Mouse (Mus musculus): ENCODE data around the gene Gm1604a.
"Not testable (repeated sequence)": the region's sequence is repeated elsewhere in the genome, so short reads cannot be mapped to it uniquely, and the experiment has no call there.

The Gm1604a gene

DNA sequence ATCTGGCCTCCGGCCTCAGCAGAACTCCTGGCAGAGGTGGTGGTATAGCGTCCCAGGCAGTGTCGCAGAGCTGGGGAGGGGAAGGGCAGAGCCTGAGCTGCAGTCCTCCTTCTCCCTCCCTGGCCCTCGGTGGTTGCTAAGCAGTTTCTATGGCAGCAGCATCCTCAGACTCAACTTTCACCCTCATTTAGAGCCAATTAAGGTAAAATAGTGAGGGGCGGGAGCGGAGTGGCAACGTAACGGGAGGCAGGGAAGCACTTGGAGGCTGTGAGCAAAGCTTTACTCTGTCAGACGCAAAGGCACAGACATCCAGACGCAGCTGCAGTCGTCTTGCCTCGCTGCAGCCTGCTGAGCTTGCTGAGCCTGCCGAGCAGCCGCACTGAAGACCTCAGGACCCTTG, at the start of gene Gm1604a:
Gene Gm1604a, plus strand, starts transcription at position 312 of the 400 bp plus-strand sequence.
- DNase-seq (ENCODE audit: low spot score) = not testable (repeated sequence)

DNA sequence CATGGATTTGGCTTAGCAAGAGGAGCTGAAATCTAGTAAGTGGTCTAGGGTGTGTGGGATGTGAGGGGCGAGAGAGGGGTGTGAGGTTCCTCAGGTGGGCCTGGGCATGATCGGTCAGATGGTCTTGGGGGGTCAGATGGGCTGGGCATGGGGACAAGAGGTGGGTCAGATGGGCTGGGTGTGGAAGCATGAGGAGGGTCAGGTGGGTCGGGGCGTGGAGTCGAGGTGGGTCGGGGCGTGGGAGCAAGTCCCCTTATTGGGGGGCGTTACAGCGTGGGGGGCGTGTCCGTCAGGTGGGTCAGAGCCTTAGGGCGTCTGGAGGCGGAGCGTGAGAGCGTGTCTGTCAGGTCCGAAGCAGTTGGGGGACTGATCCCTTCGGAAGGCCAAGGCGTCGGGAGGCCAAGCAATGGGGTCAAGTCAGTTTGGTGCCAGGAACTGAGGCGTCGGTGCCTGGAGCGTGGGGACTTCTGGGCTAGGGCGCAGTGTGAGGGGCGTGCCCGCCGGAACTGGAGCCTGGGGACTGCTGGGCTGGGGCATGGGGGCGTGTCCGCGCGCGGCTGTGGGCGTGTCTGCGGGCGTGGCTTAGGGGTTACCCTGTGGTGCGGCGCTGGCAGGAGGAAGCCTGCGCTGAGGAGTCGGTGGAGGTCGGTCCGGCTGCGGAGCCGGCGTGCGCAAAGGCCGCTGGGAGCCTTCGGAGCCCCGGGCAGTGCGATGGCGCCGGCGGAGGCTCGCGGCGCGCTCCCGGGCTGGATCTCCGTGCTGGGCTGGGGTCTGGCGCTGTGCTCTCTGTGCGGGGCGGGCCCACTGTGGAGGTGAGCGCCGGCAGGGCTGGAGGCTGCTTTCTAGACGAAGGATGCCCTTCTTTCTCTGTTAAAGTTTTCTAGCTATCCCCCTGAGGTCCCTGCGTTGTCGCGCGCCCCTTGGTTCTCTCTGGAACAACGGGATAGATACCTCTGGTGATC, 46.8 kb upstream of the Gm1604a start, which contains the start of gene Gm49721:
Gene Gm49721, plus strand, starts transcription at position 618 of the 962 bp plus-strand sequence.
- DNase-seq (ENCODE audit: low spot score) = peak; percentile 88

DNA sequence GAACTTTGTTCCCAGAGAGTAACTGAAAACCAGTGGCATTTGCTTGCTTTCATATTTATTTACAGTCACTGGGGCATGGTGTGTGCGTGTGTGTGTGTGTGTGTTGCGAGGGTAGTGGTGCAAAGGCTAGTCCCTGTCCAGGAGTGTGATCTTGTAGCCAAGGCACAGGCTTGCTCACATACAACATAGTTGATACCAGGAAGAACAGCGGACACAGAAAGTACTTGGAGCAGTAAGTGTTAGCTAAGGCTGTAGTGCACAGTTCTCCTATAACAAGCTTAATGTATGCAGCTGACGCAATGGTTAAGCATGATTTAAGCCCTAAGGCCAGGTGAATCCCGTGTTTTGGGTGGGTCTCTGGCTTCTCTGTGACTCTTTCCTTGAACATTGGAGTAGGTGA, 46.0 kb upstream of the Gm1604a start:
- DNase-seq (ENCODE audit: low spot score) = not testable (repeated sequence)

DNA sequence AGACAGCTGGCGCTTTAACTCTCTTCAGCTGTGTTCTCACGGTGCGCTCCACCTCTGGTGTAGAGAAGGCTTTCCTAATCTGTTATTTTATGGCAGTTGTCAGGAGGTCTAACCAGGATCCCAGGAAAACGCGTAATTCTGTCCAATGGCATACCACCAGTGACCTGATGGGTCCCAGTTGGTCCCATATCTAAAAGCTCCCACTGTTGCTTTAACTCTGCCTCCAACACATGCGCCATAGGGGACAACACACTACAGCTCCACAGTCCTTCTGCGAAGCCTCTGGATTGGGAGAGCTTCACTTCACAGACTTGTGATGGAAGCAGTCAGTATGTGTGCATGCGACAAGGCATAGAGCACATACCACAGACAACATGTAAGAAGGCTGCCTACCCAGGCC, 45.2 kb upstream of the Gm1604a start:
- not testable (repeated sequence) for DNase-seq (ENCODE audit: low spot score)

- DNase-seq (ENCODE audit: low spot score) = not testable (repeated sequence)
Measured at GRCm38 (mm10) chr17:6986118-6986517, 39.2 kb upstream of the Gm1604a start.

DNA sequence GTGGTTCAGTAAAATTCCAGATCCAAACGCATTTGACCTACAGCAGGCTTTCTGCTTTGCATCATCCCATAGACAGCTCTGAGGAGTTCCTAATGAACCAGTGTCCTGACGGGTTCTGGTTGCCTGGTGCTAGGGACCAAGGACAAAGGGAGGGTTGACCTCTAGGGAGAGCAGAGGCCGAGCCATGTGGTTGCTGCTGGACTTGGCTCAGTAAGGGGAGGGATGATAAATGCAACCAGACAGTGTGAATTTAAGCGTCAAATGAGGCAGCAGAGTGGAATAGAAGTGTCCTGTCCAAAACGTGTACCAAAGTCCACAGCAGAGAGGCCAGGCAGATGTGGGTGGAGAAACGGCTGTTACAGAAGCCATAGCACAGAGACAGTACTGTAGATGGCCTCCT, 29.9 kb upstream of the Gm1604a start:
- not testable (repeated sequence) for DNase-seq (ENCODE audit: low spot score)

DNA sequence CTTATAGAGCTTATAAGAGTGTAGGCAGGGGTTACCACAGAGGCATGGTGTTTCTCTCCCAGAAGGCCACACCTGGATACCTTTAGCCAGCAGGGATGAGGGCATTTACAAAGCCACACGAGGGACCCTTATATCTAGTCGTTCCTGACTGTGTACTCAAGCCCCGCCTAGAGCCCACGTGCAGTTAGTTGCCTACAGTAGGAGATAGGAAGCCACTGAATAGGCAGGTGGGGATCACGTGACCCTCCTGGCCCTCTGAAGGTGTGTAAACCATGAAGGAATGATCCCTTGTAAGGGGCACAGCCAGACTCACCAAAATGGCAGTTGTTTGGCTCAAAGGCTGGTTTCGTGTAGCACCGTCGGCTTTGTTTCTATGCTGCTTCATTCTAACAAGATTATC, 28.5 kb upstream of the Gm1604a start:
- DNase-seq (ENCODE audit: low spot score) = not testable (repeated sequence)

GRCm38 (mm10) chr17:6997778-6998490, 27.4 kb upstream of the Gm1604a start:
- DNase-seq (ENCODE audit: low spot score) = not testable (repeated sequence)

DNA sequence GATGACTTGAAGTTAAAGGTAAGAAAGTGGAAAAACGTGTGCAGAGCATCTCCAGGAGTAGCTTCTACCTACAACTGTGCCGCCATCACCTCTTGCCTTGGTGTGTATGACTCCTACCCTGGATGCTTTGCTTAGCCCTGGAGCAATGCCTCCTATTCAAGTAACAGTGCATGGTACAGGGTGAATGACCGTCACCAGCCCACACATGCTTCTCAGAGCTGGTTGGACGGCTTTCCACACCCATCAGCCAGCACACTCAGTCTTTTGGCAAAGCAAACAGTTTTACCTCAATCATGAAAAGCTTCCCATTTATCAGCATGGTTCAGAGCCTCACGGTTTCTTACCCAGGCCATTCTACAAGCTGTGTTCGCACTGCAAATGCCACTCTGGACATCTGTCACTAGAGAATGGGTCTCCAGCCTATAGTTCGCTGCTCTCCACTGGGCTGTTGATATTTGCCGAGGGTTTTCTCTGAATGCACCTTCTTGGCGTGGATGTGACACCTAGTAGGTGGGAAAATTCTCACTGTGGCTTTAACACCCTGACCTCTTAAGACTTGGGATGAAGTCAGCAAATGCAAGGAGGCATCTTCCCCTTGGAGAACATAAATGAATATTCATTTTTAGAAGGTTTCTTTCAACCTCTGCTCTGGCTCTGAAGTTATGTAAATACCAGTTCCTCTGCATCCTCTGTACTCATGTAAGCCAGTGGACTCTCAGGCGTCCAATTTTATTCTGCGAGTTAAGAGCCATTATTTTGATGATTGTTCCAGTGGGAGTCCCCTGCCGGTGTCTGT, 23.4 kb upstream of the Gm1604a start:
- not testable (repeated sequence) for DNase-seq (ENCODE audit: low spot score)

DNA sequence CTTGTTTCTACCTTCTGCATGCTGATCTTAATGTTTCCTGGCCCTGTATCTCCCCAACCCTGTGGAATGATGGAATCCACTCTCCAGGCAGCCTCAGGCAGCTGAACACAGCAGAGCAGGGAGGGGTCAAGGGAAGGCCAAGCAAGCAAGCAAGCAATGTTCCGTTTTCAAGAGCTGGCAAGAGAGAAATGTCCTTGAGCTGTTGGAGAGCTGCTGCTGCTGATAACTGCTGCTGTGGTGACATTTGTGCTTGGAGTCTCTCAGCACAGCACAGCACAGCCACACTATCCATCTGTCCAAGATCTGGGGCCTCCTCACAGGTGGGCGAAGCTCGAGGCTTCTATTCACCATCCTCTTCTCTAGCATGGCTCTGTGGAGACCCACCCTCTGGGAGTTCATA, 22.0 kb upstream of the Gm1604a start:
- not testable (repeated sequence) for DNase-seq (ENCODE audit: low spot score)

GRCm38 (mm10) chr17:7005646-7006045, 19.7 kb upstream of the Gm1604a start:
- DNase-seq (ENCODE audit: low spot score) = not testable (repeated sequence)

- not testable (repeated sequence) for DNase-seq (ENCODE audit: low spot score)
Measured at GRCm38 (mm10) chr17:7008885-7009284, 16.5 kb upstream of the Gm1604a start.

GRCm38 (mm10) chr17:7009440-7009839, 15.9 kb upstream of the Gm1604a start:
- not testable (repeated sequence) for DNase-seq (ENCODE audit: low spot score)

DNA sequence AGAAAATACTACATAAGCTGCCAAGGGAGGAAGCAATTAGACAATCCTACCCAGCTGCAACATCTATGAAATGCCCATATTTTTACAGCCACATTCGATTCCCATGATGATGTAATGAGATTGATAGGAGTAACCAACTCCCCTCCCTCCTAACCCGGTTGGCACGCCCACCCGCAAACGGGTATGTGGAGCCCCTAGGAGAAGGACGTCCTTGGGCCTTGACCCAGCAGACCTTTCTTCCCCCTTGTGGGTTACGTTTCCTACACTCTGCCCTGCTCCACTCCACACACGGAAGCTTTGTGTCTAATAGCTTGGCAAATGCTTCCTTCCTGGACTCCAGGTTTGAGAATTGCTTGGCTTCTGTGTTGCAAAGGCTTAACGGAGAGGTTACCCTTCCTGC, 15.5 kb upstream of the Gm1604a start:
- DNase-seq (ENCODE audit: low spot score) = not testable (repeated sequence)

DNA sequence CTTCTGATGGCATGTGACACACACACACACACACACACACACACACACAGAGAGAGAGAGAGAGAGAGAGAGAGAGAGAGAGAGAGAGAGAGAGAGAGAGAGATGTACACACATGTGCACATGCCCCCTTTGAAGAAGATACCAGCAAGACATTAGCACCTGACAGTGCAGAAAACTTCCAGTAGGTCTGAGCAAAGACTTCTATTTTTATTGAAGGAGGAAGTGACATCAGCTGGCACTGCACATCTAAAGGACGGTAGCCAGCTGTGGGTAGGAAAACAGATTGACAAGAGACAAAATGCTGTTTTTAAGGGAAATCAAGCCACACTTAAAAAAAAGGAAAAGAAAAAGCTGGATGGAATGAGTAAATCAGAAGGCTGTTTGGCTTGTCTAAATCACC, 11.2 kb upstream of the Gm1604a start:
- not testable (repeated sequence) for DNase-seq (ENCODE audit: low spot score)

DNA sequence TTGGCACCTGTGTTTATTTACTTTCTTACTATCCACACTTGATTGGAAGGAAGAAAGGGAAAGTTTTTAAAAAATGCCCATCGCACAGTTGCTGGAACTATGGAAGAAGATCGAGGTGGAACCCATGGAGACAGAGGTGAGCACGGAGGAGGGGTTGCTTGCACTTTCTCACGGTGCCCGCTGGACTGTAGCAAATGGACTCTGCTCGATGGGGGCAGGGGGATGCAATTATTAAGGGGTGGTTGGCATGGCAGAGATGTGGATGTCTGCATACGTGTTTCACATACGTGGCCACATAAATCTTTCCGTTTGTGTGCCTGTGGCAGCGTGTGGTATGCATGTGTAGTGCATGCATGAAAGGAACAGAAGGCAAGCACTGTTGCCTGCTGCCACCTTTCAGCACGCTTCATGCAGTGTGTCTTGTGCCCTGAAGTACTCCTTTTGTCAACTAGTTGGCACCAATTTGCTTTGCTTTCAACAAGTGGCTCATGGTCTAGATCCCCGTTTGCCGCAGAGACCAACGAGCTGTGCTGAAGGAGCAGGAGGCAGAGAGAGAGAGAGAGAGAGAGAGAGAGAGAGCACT, 487 bp downstream of the Gm1604a start:
- not testable (repeated sequence) for DNase-seq (ENCODE audit: low spot score)

DNA sequence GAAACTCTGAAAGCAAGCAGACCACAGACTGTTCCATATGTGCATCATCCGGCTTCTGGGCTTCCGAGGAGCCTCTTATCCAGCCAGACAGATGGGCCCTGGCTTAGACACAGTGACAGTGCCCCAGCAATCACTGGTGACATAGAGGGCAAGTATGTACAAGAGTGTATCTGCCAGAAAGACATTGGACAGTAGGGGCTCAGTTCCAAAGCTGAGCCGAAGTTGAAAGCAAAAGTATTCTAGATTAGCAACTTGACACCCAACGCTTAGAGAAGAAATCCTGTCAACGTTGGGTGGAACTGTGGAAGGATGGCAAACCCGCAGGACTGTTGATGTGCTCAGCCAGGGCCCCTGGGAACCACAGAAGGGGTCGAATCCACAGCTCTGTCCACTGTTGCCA, 4.8 kb downstream of the Gm1604a start:
- not testable (repeated sequence) for DNase-seq (ENCODE audit: low spot score)

DNA sequence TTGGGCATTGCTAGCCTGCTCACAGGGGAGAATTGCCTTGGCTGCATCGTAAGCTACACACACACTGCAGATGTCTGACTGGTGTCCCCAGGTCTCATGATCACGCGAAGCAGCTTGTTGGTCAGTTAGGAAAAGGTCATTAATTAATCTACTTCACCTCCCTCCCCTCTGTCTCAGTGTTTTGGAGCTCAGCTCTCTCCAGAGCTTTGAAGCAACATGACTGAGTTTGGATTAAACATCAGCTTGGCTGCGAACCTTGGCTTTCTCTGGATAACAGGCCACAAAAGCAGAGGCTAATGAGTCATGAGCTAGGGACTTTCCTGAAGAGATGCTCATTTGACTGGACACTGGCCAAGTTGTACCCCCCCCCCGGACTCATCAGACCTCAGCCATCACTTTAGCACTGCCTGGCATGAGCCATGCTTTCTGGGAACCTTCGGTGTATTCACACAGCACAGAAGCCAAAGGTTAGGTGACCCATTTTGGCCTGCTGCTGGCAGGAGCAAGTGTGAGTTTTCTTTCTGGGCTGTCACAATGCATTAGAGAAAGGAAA, 5.3 kb downstream of the Gm1604a start:
- DNase-seq (ENCODE audit: low spot score) = not testable (repeated sequence)

- not testable (repeated sequence) for DNase-seq (ENCODE audit: low spot score)
Measured at GRCm38 (mm10) chr17:7033192-7034166, 8.1 kb downstream of the Gm1604a start.

GRCm38 (mm10) chr17:7068997-7069539, 43.7 kb downstream of the Gm1604a start:
- not testable (repeated sequence) for DNase-seq (ENCODE audit: low spot score)
